9 mouse cellular contexts compared by ENCODE assay signal in genomic region chr4:100214324-100215215, GRCm38 (mm10).
A peak's percentile ranks its signal among the peaks of the same experiment; 100 is the strongest.
DNase-seq lines count a peak whose midpoint lies in the region; TF ChIP-seq lines count a peak whose summit lies in the region.
"Had no signal": no experiment of that assay in that cellular context is flagged by ENCODE, and none has a peak within 500 bp of the region (broad histone marks: within the 10 kb centered on the region; RNA-seq: fewer than 3 reads in every experiment).

No protein-coding gene starts in this region.

- DNase-seq in left cerebral cortex, adult 2 months (ENCODE audit: extremely low spot score in 1 of 2, low spot score in 2 of 2) = no peak
- no peak for DNase-seq in left cerebral cortex, postnatal 14 days (ENCODE audit: low spot score in 2 of 2)
- DNase-seq in adrenal gland, adult 8-10 months = peak; percentile 24
- DNase-seq in gonadal fat pad, adult 2 months (ENCODE audit: low read depth) = peak; percentile 79
- DNase-seq in kidney, postnatal 36 days = peak; percentile 52 to 76
- DNase-seq in lung, postnatal 4 days = peak; percentile 37 to 52
- DNase-seq in layer of hippocampus, adult 9-11 months = no peak
- DNase-seq in layer of hippocampus, postnatal 14 days (ENCODE audit: low spot score in 2 of 2) = no peak

- peak; percentile 54 for TF ChIP-seq CTCF in left cerebral cortex, adult 2 months (IDR thresholded peaks at IDR 0.05)

- no peak overlapping the region for H3K4me3 ChIP-seq in left cerebral cortex, adult 2 months
- H3K4me3 ChIP-seq: embryonic facial prominence, embryonic 15.5 days had no signal

- intact Hi-C loops in left cerebral cortex, adult 2 months (cut with DNase I) = loop anchor here (5.0 to 10.0 kb wide), 3 partner anchors 117 to 320 kb away; partner anchors contain the start of gene Ror1
- intact Hi-C loops in left cerebral cortex, postnatal 14 days (cut with DNase I) = no loop called here

- H3K27ac ChIP-seq in left cerebral cortex, adult 2 months = no peak overlapping the region
- H3K27ac ChIP-seq: embryonic facial prominence, embryonic 15.5 days had no signal

Comparison
In these comparisons a context has a peak if more than half of its experiments do, and no peak if none do; other contexts are left out.
1. DNase-seq: peak in adrenal gland, adult 8-10 months (single experiment), gonadal fat pad, adult 2 months (single experiment), kidney, postnatal 36 days (2 of 2) and lung, postnatal 4 days (2 of 2); none in left cerebral cortex, adult 2 months (0 of 2), left cerebral cortex, postnatal 14 days (0 of 2), layer of hippocampus, adult 9-11 months (single experiment) and layer of hippocampus, postnatal 14 days (0 of 2).